Mouse (Mus musculus): Measurements from ENCODE around the gene Exosc5.

Exosc5 gene

DNA sequence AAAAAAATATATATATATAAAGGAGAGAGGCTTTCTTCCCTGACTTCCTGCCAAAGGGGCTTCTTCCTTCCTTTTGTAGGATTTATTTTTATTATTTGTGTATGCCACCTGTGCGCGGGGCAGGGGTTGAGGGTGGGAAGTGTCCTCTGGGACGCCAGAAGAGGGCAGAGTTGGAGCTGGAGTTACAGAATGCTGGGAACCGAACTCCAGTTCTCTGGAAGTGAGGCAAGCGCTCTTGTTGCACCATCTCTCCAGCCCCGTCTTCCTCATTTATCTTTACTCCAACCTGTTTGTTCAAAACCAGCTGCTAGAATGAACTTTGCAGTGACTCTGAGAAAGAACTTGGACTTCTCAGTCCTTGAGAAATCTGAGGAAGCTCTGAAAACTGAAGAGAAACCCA is 21.0 kb downstream of the Exosc5 start:
- DNase-seq (ENCODE audit: inconsistent ontology term): peak; percentile 24

- DNase-seq (ENCODE audit: inconsistent ontology term): peak; percentile 98
Observed at GRCm38 (mm10) chr7:25680514-25681258, 21.7 kb downstream of the Exosc5 start, which contains the start of gene B9d2. Gene B9d2 (plus strand): TSS chr7:25680780.

DNA sequence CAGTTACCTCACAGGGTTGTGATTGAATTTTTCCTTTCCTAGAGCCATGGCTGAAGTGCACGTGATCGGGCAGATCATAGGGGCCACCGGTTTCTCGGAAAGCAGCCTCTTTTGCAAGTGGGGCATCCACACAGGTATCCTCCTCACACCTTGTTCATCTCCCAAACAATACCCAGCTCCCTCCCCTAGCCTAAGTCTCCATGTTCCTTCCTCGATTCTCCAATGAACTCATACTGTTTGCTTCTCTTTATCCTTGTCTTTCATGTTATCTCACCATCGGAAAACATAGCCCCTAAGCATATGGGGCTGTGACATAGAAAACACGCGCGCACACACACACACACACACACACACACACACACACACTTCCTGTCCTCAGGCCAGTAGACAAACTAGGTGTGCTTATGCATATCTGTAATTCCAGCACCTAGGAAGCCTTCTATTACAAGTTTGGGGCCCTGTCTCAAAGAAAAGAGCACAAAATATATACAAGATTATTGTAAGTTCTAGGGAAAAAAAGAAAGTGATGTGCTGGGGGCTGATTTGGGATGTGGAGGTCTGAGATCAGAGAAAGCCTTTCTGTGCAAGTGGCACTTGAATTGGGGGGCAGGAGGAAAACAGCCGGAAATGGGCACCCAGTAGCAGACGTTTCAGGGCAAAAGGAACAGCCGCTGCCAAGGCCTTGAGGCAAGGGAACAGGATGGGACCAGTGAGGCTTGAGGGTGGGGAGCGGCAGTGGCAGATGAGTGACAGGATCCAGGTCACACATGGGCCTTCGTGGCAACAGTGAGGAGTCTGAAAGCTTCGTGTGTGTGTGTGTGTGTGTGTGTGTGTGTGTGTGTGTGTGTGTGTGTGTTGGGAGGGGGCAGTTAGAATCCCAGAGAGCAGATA is 22.6 kb downstream of the Exosc5 start:
- DNase-seq (ENCODE audit: inconsistent ontology term): no peak

DNA sequence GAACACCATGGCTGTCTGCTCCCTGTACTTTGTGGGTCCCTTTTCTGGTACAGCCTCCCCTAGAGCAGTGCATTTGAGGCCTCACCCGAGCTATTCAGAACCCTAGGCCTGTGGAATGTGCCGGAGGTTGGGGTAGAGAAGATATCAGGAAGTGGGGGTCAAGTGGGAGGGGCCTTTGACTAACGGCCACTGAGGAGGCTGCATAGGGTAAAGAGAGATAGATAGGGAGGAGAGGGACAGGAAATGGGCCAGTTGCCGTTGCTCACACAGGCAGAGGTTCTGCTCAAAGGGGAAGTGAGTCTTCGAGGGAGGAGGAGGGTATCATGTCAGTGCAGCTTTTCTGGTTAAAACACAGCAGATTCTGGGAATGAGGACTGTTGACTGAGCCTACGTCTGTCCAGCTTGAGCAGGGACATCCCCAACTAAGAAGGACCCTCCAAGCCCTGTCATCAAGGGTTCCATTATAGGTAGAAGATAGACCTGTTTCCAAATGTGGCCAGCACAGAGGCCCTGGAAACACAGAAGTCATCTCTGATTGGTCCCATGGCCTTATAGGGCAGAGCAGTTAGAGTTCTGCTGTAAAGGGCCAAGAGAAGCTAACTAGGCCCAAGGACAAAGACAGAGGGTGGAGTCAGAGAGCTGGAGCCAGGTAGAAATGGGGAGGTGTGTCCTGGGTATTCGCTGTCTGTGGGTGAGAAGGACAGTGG is 24.7 kb downstream of the Exosc5 start:
- DNase-seq (ENCODE audit: inconsistent ontology term): no peak

DNA sequence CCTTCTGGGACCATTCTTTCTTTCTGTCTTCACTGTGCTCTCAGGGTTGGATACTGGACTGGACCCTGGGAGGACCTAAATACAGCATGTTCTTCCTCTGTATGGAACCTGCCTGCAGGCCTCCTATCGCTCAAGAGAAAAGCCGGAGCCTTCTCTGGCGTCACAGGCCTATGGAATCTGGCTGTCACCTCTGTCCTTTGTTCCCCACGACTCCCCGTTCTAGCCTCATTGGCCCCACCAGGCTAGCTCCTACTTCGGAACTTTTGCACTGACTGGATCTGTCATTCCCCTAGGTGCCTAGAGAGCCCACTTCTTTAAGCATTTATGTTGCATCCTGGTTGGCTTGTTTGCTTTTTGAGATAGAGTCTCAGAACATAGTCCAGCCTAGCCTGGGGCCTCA is 25.7 kb downstream of the Exosc5 start:
- no peak for DNase-seq (ENCODE audit: inconsistent ontology term)

DNA sequence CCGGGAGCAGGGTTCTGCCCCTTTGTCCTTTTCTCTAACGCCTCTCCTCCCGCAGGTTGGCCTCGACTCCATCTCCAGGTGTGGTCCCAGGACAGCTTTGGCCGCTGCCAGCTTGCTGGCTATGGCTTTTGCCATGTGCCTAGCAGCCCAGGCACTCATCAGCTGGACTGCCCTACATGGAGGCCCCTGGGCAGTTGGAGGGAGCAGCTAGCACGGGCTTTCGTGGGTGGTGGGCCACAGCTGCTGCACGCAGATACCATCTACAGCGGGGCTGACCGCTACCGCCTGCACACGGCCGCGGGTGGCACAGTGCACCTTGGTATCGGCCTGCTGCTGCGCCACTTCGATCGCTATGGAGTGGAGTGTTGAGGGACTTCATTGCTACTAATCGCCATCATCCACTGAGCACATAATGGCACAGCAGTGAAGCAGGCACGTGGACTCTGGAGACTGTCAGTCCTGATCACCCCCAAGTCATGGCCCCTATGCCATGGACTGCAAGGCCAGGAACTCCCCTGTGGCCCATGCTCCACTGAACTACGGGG is 27.0 kb downstream of the Exosc5 start:
- no peak for DNase-seq (ENCODE audit: inconsistent ontology term)

GRCm38 (mm10) chr7:25686680-25687531 is 27.9 kb downstream of the Exosc5 start, which contains the start of gene Tgfb1:
Gene Tgfb1 (plus strand): TSS chr7:25687002.
- DNase-seq (ENCODE audit: inconsistent ontology term): peak; percentile 86

DNA sequence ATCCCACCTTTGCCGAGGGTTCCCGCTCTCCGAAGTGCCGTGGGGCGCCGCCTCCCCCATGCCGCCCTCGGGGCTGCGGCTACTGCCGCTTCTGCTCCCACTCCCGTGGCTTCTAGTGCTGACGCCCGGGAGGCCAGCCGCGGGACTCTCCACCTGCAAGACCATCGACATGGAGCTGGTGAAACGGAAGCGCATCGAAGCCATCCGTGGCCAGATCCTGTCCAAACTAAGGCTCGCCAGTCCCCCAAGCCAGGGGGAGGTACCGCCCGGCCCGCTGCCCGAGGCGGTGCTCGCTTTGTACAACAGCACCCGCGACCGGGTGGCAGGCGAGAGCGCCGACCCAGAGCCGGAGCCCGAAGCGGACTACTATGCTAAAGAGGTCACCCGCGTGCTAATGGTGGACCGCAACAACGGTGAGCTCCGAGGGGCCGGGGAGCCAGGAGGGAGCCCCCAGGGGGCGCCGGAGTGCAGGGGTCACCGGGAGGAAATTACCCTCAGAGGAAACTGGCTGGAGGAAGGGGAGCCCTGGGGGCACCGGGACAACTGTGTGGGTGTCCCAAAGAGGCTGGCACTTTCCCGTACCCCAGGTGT is 28.9 kb downstream of the Exosc5 start:
- DNase-seq (ENCODE audit: inconsistent ontology term): peak; percentile 60

DNA sequence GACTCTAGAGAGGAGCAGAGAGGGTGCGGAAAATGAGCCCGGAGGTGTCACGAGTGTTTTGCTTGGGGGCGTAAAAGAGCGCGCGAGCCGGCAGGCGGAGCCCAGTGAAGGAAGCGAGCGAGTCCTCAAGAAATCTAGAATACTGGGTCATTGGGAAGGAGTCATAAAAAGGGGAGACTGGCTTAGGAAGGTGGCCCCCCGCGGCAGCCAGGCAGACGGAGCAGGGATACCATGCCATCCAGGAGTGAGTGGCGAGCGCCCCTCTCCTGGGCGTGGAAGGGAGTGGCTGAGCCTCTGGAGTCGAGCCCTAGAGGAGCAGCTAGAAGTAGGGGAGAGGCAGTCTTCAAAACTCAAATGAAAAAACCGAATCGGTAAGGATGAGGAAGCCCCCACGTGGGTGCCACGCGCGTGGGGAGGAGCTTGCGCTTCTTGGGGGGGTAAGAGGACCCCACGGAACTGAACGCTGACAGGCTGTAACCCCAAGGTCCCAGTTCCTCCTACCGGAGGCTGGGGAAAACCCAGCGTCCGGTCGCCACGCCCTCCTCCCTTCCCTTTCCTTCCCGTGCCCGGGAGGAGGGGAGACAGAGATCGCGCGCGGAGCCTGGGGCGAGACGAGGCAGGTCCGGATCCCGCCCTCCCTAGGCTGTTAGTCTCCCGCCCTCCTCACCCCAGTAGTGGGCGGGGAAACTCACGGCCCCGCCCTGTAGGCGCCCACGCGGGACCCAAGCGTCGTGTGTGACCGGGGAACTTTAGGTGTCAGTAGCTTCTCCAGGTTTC is 30.0 kb downstream of the Exosc5 start:
- DNase-seq (ENCODE audit: inconsistent ontology term): peak; percentile 87

GRCm38 (mm10) chr7:25689603-25690021 is 30.6 kb downstream of the Exosc5 start:
- no peak for DNase-seq (ENCODE audit: inconsistent ontology term)

DNA sequence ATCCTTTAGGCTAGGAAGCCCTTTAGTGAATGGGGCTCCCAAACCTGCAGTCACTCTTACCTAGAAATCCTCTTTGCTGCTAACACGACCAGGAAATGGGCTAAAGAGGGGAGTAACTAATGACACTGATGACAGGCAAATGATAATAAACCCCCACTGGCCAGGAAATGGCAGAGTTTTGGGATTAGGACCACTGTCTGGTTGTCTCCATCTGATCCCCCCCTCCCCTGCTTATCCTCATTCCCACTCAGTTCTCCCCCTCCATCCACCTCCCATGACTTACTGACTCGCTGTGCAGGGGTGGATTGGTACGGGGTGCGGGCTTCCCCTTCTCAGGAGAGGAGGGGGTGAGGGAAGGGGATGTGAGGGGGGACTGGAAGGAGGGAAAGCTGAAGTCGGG is 31.1 kb downstream of the Exosc5 start:
- DNase-seq (ENCODE audit: inconsistent ontology term): no peak

- DNase-seq (ENCODE audit: inconsistent ontology term): no peak
Observed at GRCm38 (mm10) chr7:25694104-25694503, 35.1 kb downstream of the Exosc5 start.

DNA sequence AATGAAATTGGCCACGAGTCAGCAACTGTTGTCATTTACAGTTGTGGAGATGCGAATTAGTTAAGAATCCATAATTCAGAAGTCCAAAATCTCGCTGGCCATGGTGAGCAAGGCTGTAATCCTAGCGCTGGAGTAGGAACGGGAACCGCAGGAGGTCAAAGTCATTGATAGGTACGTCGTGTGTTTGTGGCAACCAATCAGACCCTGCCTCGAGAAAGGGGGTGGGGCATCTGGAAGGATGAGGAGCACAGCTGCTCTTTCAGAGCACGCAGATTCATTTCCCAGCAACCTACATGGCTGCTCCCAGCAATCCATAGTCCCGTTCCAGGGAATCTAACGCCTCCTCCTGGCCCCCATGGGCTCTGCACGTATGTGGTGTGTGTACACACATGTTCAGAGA is 40.9 kb downstream of the Exosc5 start:
- DNase-seq (ENCODE audit: inconsistent ontology term): no peak

DNA sequence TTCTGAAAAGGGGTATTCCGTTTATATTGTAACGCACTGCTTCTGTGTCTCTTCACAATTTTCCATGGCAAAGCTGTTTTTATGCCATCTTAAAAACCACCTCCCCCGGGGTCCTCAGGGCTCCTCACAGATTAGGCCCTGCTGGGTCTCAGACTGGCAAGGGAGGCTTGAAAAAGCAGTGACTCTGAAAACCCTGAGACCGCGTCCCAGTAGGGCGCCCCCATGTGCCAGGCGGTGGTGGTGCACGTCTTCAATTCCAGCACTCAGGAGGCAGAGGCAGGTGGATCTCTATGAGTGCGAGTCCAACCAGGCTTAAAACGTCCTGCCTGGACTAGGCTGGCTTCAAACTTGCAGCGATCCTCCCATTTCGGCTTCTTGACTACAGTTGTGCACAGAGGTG is 41.8 kb downstream of the Exosc5 start:
- DNase-seq (ENCODE audit: inconsistent ontology term): no peak

DNA sequence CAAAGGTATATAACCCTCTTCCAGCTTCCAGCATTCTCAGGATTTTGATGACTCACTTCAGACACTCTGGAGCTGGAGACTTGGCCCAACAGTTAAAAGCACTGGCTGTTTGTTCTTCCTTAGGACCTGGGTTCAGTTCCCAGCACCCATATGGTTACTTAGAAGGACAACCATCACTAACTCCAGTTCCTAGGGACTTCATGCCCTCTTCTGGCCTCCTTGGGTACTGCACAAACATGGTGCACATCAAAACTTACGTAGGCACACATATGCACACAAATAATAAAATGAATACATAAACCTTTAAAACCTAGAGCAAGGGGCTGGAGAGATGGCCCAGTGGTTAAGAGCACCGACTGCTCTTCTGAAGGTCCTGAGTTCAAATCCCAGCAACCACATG is 43.4 kb downstream of the Exosc5 start:
- DNase-seq (ENCODE audit: inconsistent ontology term): no peak

GRCm38 (mm10) chr7:25703793-25704494 is 45.0 kb downstream of the Exosc5 start:
- DNase-seq (ENCODE audit: inconsistent ontology term): no peak

GRCm38 (mm10) chr7:25704716-25705364 is 45.9 kb downstream of the Exosc5 start:
- no peak for DNase-seq (ENCODE audit: inconsistent ontology term)

DNA sequence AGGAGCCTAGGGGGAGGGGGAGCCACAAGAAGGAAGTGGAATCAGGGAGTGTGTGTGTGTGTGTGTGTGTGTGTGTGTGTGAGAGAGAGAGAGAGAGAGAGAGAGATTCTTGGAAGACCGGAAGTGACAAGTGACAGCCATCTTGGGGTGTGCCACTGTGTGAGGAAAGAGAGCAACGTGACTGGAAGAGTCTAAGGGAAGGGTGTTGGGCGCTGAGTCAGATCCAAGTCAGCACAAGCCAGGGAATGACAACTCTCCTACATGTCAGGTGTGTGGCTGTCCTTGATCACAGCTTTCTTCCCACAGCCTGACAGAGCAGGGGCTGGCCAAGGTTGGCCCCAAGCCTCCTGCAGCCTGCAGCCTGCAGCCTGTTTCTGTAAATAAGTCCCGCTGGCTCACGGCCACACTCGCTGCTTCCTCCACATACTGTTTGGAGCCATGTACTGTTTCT is 46.9 kb downstream of the Exosc5 start:
- DNase-seq (ENCODE audit: inconsistent ontology term): no peak

Measured in Muller cell, postnatal 12 days (primary cell).